Mouse (Mus musculus) cerebellum, adult 2 months (tissue): Measurements from ENCODE around the gene Cdk6.

ENCODE experiments used
- CTCF ChIP-seq: fragments of 200-500 bp; IDR thresholded peaks from 2 replicates; pipeline ENCODE4 v1.5.1; 2011; ENCODE audit warnings: low read depth, mild to moderate bottlenecking, control low read depth, low read length, moderate library complexity, borderline replicate concordance; ENCODE audit not compliant: insufficient read depth
- POLR2A ChIP-seq: fragments of 200-500 bp; IDR thresholded peaks from 2 replicates; pipeline ENCODE4 v1.6.1; 2011; ENCODE audit warnings: low read length, control low read depth, borderline replicate concordance; ENCODE audit not compliant: insufficient read depth

- TF ChIP-seq CTCF (no peak), POLR2A (no peak)
These were observed 210.2 kb downstream of the Cdk6 start for GRCm38 (mm10) chr5:3551481-3551880.
